Mouse (Mus musculus): Measurements from ENCODE around the gene Mblac1. TPM values are rescaled to one million over a fixed set of nuclear protein-coding genes. Genes with fewer than 3 reads are reported as not detected.

The Mblac1 gene
- total and polyA plus RNA-seq, 3 experiments = 1.7 to 3.5 (median 2.3) TPM

GRCm38 (mm10) chr5:138173217-138173616, 20.9 kb upstream of the Mblac1 start:
- no peak overlapping the region for H3K27ac ChIP-seq
- no peaks in the 10 kb centered on the region for H3K79me2 ChIP-seq (replicated peaks; ENCODE audit: control insufficient read depth, insufficient read depth, low read length)
- intact Hi-C loops (cut with DNase I) = no loop called here
- no peak for DNase-seq
- 79% methylated on average over 3 of the region's 3 CpGs for WGBS
- peaks cover 4% of the 10 kb centered on the region for H3K4me1 ChIP-seq (ENCODE audit: control insufficient read depth, insufficient read depth, low read length)
- no peaks in the 10 kb centered on the region for H3K36me3 ChIP-seq (ENCODE audit: control insufficient read depth, insufficient read depth, low read length)
- TF ChIP-seq CTCF (IDR thresholded peaks at IDR 0.05) (no peak), POLR2A (IDR thresholded peaks at IDR 0.05; ENCODE audit: insufficient read depth, low read depth, low read length) (no peak), EP300 (IDR thresholded peaks at IDR 0.05; ENCODE audit: insufficient read depth, low read depth, low read length) (no peak)
- no peaks in the 10 kb centered on the region for H3K27me3 ChIP-seq (ENCODE audit: control insufficient read depth, insufficient read depth, low read length)
- H3K4me3 ChIP-seq = no peak overlapping the region
- no peak overlapping the region for H3K9ac ChIP-seq (ENCODE audit: low read depth, low read length)

GRCm38 (mm10) chr5:138186950-138187638, 7.0 kb upstream of the Mblac1 start, which contains the start of the genes Taf6 and Cnpy4:
Gene Taf6, minus strand, starts transcription at chr5:138187451.
Gene Cnpy4, plus strand, starts transcription at chr5:138187485.
- WGBS = under 1% methylated on average over 31 of the region's 31 CpGs
- intact Hi-C loops (cut with DNase I) = loop anchor here (1.0 kb wide), 1 partner anchor 15 kb away; the partner anchor contains the start of genes Ap4m1 and Mcm7
- Histone ChIP-seq H3K27ac (peak within 1 kb of the TSS; percentile 94), H3K4me3 (peak within 1 kb of the TSS; percentile 97), H3K9ac (ENCODE audit: low read depth, low read length) (peak within 1 kb of the TSS; percentile 97), H3K79me2 (replicated peaks; ENCODE audit: control insufficient read depth, insufficient read depth, low read length) (no peaks in the 10 kb centered on the region), H3K27me3 (ENCODE audit: control insufficient read depth, insufficient read depth, low read length) (no peaks in the 10 kb centered on the region), H3K4me1 (ENCODE audit: control insufficient read depth, insufficient read depth, low read length) (no peaks in the 10 kb centered on the region), H3K36me3 (ENCODE audit: control insufficient read depth, insufficient read depth, low read length) (no peaks in the 10 kb centered on the region)
- TF ChIP-seq POLR2A (IDR thresholded peaks at IDR 0.05; ENCODE audit: insufficient read depth, low read depth, low read length) (peak; percentile 90), EP300 (IDR thresholded peaks at IDR 0.05; ENCODE audit: insufficient read depth, low read depth, low read length) (no peak)
- DNase-seq = peak; percentile 87 to 89

GRCm38 (mm10) chr5:138187661-138188306, 6.3 kb upstream of the Mblac1 start:
- 1% methylated on average over 10 of the region's 10 CpGs for WGBS
- Histone ChIP-seq H3K27ac (peak overlapping the region; percentile 94), H3K9ac (ENCODE audit: low read depth, low read length) (peak overlapping the region; percentile 84), H3K79me2 (replicated peaks; ENCODE audit: control insufficient read depth, insufficient read depth, low read length) (no peaks in the 10 kb centered on the region), H3K4me1 (ENCODE audit: control insufficient read depth, insufficient read depth, low read length) (no peaks in the 10 kb centered on the region), H3K4me3 (peak overlapping the region; percentile 97), H3K27me3 (ENCODE audit: control insufficient read depth, insufficient read depth, low read length) (no peaks in the 10 kb centered on the region), H3K36me3 (ENCODE audit: control insufficient read depth, insufficient read depth, low read length) (no peaks in the 10 kb centered on the region)
- no peak for TF ChIP-seq EP300 (IDR thresholded peaks at IDR 0.05; ENCODE audit: insufficient read depth, low read depth, low read length)
- intact Hi-C loops (cut with DNase I) = loop anchor here (1.0 kb wide), 1 partner anchor 15 kb away; the partner anchor contains the start of genes Ap4m1 and Mcm7
- DNase-seq = peak; percentile 72 to 82

GRCm38 (mm10) chr5:138194755-138195345, 736 bp downstream of the Mblac1 start:
- Histone ChIP-seq H3K79me2 (replicated peaks; ENCODE audit: control insufficient read depth, insufficient read depth, low read length) (no peaks in the 10 kb centered on the region), H3K27me3 (ENCODE audit: control insufficient read depth, insufficient read depth, low read length) (no peaks in the 10 kb centered on the region), H3K4me1 (ENCODE audit: control insufficient read depth, insufficient read depth, low read length) (peaks cover 1% of the 10 kb centered on the region; the same call in 1 of the 2 replicates), H3K4me3 (peak overlapping the region; percentile 75), H3K27ac (peak overlapping the region; percentile 96), H3K36me3 (ENCODE audit: control insufficient read depth, insufficient read depth, low read length) (no peaks in the 10 kb centered on the region), H3K9ac (ENCODE audit: low read depth, low read length) (peak overlapping the region; percentile 93)
- 1% methylated on average over 29 of the region's 29 CpGs for WGBS
- peak; percentile 53 to 61 for DNase-seq
- no peak for TF ChIP-seq EP300 (IDR thresholded peaks at IDR 0.05; ENCODE audit: insufficient read depth, low read depth, low read length)
- TF ChIP-seq POLR2A (IDR thresholded peaks at IDR 0.05; ENCODE audit: insufficient read depth, low read depth, low read length) = no peak
- intact Hi-C loops (cut with DNase I) = loop anchor here (5.0 kb wide), 1 partner anchor 62 kb away; the partner anchor contains the start of gene Lamtor4

GRCm38 (mm10) chr5:138195463-138195862, 1.3 kb downstream of the Mblac1 start:
- no peaks in the 10 kb centered on the region for H3K79me2 ChIP-seq (replicated peaks; ENCODE audit: control insufficient read depth, insufficient read depth, low read length)
- intact Hi-C loops (cut with DNase I) = no loop called here
- no peaks in the 10 kb centered on the region for H3K27me3 ChIP-seq (ENCODE audit: control insufficient read depth, insufficient read depth, low read length)
- DNase-seq = no peak
- 71% methylated on average over 7 of the region's 7 CpGs for WGBS
- peak overlapping the region; percentile 75; the same call in 1 of the 2 replicates for H3K4me3 ChIP-seq
- H3K9ac ChIP-seq (ENCODE audit: low read depth, low read length) = no peak overlapping the region
- no peak overlapping the region for H3K27ac ChIP-seq
- TF ChIP-seq EP300 (IDR thresholded peaks at IDR 0.05; ENCODE audit: insufficient read depth, low read depth, low read length) = no peak
- TF ChIP-seq CTCF (IDR thresholded peaks at IDR 0.05) = no peak
- no peak for TF ChIP-seq POLR2A (IDR thresholded peaks at IDR 0.05; ENCODE audit: insufficient read depth, low read depth, low read length)
- H3K4me1 ChIP-seq (ENCODE audit: control insufficient read depth, insufficient read depth, low read length) = peaks cover 1% of the 10 kb centered on the region; the same call in 1 of the 2 replicates
- no peaks in the 10 kb centered on the region for H3K36me3 ChIP-seq (ENCODE audit: control insufficient read depth, insufficient read depth, low read length)
